Mouse (Mus musculus) heart, embryonic 16.5 days (tissue): ENCODE measurements at regions not wholly inside any gene's neighbourhood (a gene's known extent, or its start where the extent isn't known, plus 50 kb on each side); places are given as distances from the start of the nearest gene placed in this dataset.

Source experiments
- ATAC-seq: fragments of 200-750 bp; cut with Nextera tagmentation; replicated peaks from 2 replicates; pipeline ENCODE4 v1.8.0; 2017; ENCODE audit warnings: moderate number of reproducible peaks; ENCODE audit not compliant: insufficient read depth, low FRiP score; ENCODE audit errors: extremely low read depth
- H3K27ac ChIP-seq: fragments of 300-500 bp; sonication (generic); 2 replicates; pipeline ENCODE4 v1.5.1; 2014; ENCODE audit warnings: mild to moderate bottlenecking, low read length, control low read depth, moderate library complexity
- H3K27me3 ChIP-seq: fragments of 300-500 bp; sonication (generic); 2 replicates; pipeline ENCODE4 v1.6.1; 2014; ENCODE audit warnings: low read length, mixed read lengths; ENCODE audit not compliant: control insufficient read depth, insufficient read depth
- H3K36me3 ChIP-seq: fragments of 300-500 bp; sonication (generic); 2 replicates; pipeline ENCODE4 v1.6.1; 2014; ENCODE audit not compliant: control insufficient read depth, insufficient read depth
- H3K4me1 ChIP-seq: fragments of 300-500 bp; sonication (generic); 2 replicates; pipeline ENCODE4 v1.6.1; 2014; ENCODE audit warnings: low read length, mixed read lengths; ENCODE audit not compliant: control insufficient read depth, insufficient read depth
- H3K4me2 ChIP-seq: fragments of 300-500 bp; sonication (generic); 2 replicates; pipeline ENCODE4 v1.6.1; 2014; ENCODE audit warnings: low read depth, mild to moderate bottlenecking, control low read depth, low read length
- H3K4me3 ChIP-seq: fragments of 300-500 bp; sonication (generic); 2 replicates; pipeline ENCODE4 v1.5.1; 2014; ENCODE audit warnings: mild to moderate bottlenecking, control low read depth, low read length
- H3K9ac ChIP-seq: fragments of 300-500 bp; sonication (generic); 2 replicates; pipeline ENCODE4 v1.6.1; 2014; ENCODE audit warnings: low read length, control low read depth
- H3K9me3 ChIP-seq: fragments of 300-500 bp; sonication (generic); replicated peaks from 2 replicates; pipeline ENCODE4 v1.6.1; 2016; ENCODE audit warnings: low read length; ENCODE audit not compliant: control insufficient read depth
- WGBS: fragments of 180-500 bp; shearing (Covaris S2); extraction: QIAGEN DNeasy Blood & Tissue Kit; methylation state at CpG from one replicate; pipeline ENCODE4 v1.1.7; 2014; 5-methylcytosine and 5-hydroxymethylcytosine counted together

DNA sequence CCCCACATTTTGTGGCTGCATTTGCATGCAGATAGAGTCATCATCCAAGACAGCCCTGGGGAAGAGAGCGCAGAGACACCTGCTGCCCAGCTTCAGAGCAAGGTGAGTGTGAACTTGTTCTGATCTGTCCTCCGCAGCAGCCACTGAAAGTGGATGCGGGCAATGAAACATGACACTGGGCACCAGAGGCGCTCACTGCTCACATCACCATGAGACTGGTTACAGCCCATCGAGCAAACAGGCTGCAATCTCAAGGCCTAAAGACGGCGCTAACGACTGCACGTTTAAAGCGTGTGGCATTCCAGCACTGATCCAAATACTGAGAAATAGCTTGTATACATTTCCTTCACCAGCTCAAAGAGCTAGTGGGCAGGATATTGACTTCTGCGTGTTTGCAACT is 65.8 kb downstream of the Barhl2 start:
- no peak overlapping the region for H3K27ac ChIP-seq
- no peak overlapping the region for H3K4me2 ChIP-seq
- H3K9ac ChIP-seq = no peak overlapping the region
- H3K27me3 ChIP-seq = no peaks in the 10 kb centered on the region; the same call in 1 of the 2 replicates
- H3K4me1 ChIP-seq = no peaks in the 10 kb centered on the region
- WGBS = 75% methylated on average over 11 of the region's 11 CpGs
- no peak for ATAC-seq
- no peaks in the 10 kb centered on the region for H3K9me3 ChIP-seq
- H3K4me3 ChIP-seq = no peak overlapping the region
- no peaks in the 10 kb centered on the region for H3K36me3 ChIP-seq

DNA sequence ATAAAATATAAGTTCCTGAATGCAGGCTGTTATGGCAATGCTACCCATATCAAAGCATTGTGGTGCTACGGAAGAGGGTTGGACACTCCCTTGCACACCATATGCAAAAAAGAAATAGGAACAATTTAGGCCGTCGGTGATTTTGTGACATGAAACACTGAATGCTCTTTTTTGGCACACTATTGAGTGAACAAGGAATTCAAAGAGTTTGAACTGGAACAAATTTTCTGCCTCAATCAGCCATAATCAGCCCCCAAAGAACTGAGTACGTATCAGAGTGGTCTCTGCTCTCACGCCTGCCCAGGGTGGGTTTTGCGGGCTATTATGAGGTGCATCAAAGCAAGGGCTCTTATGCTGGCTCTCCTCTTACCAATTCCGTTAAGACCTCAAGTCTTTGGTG is 71.3 kb downstream of the Barhl2 start:
- Histone ChIP-seq H3K27me3 (no peaks in the 10 kb centered on the region; the same call in 1 of the 2 replicates), H3K4me2 (no peak overlapping the region), H3K9me3 (no peaks in the 10 kb centered on the region), H3K9ac (no peak overlapping the region), H3K36me3 (no peaks in the 10 kb centered on the region), H3K4me1 (no peaks in the 10 kb centered on the region), H3K27ac (no peak overlapping the region), H3K4me3 (no peak overlapping the region)
- 88% methylated on average over 7 of the region's 7 CpGs for WGBS
- no peak for ATAC-seq

DNA sequence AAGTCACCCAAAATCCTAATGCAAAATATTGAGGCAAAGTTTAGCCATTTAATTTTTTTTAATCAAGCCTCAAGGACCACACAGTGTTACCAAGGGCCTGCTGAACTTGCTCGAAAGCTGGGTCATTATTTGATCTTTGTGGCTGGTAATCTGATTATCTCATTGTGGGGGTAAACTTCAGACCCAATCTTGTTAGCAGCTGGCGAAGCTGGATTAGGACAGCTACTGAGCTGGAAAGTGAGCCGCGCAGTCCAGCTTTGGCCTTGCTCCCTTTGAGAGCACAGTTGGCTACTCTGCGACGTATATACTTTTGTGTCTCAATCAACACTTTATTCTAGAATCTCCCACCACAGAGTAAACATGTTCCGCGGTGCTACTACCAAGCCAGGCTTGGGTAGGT is 72.1 kb downstream of the Barhl2 start:
- Histone ChIP-seq H3K4me1 (no peaks in the 10 kb centered on the region), H3K36me3 (no peaks in the 10 kb centered on the region), H3K4me2 (no peak overlapping the region), H3K9me3 (no peaks in the 10 kb centered on the region), H3K27me3 (no peaks in the 10 kb centered on the region; the same call in 1 of the 2 replicates), H3K4me3 (no peak overlapping the region), H3K27ac (no peak overlapping the region), H3K9ac (no peak overlapping the region)
- no peak for ATAC-seq
- WGBS = 68% methylated on average over 8 of the region's 8 CpGs

DNA sequence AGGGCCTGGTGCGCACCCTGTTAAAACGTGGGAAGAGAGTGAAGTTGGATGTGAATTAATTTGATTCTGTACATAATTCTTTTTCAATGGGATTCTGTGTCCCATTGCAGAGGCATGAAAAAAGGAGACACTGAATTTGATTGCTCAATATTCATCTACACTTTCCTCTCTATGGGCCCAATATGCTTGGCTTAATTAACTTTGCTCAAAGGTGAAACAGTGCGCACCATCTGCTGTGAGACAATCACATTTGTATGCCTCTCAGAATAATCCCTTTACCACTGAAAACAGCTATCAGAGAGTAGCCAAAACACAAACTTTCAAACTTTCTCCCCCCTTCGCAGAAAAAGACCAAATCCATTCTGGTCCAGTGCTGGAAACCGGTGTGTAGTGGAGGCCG is 72.7 kb downstream of the Barhl2 start:
- Histone ChIP-seq H3K4me1 (no peaks in the 10 kb centered on the region), H3K27ac (no peak overlapping the region), H3K27me3 (no peaks in the 10 kb centered on the region; the same call in 1 of the 2 replicates), H3K9ac (no peak overlapping the region), H3K4me2 (no peak overlapping the region), H3K9me3 (no peaks in the 10 kb centered on the region), H3K4me3 (no peak overlapping the region), H3K36me3 (no peaks in the 10 kb centered on the region)
- no peak for ATAC-seq
- 76% methylated on average over 6 of the region's 6 CpGs for WGBS

DNA sequence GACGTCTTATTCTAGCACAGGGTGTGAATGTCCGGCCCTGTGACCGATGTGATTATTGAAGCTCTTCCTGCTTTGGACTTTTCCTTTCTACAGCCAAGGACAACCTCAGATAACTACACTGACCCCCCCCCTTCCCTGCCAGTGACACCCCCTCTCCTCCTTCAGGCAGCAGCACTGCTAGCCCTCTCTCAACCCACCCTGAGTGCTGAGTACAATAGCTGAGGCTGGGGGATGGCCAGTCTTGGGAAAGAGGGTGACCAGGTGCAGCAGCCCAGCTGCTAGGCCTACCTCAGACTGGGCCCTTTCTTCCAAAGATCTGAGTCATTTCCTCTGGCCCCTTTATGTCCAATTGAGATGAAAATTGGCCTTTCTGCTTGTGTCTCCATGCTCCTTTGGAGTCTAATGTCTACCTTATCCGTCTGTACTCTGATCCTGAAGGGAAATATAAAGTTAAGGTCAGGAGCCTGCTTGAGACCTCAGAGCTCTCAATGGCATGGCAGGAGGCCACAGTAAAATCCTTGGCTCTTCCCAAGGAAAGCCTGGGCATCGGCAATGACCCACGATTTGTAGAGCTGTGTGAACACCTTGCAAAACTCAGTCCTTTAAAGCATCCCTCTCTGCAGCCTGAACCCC is 73.7 kb downstream of the Barhl2 start:
- Histone ChIP-seq H3K4me1 (no peaks in the 10 kb centered on the region), H3K27me3 (no peaks in the 10 kb centered on the region; the same call in 1 of the 2 replicates), H3K9ac (no peak overlapping the region), H3K36me3 (no peaks in the 10 kb centered on the region), H3K4me3 (no peak overlapping the region), H3K4me2 (no peak overlapping the region), H3K27ac (no peak overlapping the region), H3K9me3 (no peaks in the 10 kb centered on the region)
- no peak for ATAC-seq
- WGBS = 61% methylated on average over 6 of the region's 6 CpGs

DNA sequence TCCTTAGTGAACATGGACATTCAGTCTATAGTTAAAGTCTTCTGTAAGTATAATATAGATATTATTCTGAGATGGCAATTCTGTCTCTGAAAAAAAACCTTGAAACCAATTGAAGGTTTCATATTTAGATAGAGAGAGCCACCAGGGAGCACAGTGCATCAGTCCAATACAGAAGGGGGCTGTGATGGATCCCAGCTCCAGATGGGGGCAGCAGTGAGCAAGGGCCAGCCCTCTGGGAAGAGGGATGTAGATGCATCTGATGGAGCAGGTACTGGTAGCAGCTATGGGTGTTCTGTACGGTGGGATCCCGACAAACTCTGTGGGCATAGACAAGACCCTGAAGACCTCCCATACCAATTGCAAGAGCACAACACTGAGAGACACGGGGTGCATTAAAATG is 76.0 kb downstream of the Barhl2 start:
- WGBS = 73% methylated on average over 3 of the region's 3 CpGs
- H3K4me3 ChIP-seq = no peak overlapping the region
- H3K9me3 ChIP-seq = no peaks in the 10 kb centered on the region
- no peaks in the 10 kb centered on the region for H3K36me3 ChIP-seq
- H3K4me2 ChIP-seq = no peak overlapping the region
- no peak overlapping the region for H3K9ac ChIP-seq
- no peaks in the 10 kb centered on the region for H3K27me3 ChIP-seq
- H3K27ac ChIP-seq = no peak overlapping the region
- no peaks in the 10 kb centered on the region for H3K4me1 ChIP-seq
- no peak for ATAC-seq

DNA sequence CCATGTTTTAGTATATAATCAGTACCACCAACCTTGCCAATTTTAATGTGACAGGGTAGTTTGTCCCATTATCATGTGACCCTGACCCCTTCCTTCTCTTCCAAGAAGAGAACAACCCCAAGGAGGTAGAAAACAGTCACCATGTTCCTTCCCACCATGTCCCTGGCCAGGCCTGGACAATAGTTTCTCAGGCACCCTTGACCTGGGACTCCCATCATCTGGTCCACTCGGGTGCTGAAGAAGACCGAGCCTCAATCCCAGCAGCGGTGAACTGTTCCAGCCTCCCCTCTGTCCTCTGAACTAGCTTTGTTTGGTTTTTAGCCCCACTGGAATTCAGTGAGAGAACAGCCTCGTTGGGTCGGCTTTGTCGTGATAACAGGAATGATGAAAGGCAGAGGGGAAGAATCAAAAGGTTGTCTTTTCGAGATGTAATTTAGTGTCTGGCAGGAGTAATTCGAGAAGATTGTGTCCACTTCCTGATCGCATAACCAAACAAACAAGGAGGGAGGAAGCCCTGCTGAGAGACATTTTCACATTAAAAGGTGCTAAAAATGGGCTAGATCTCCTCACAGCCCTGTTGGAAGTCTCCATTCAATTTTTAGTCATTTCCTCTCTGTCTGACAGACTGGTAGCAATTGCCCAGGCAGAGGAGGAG is 77.2 kb downstream of the Barhl2 start:
- Histone ChIP-seq H3K4me3 (no peak overlapping the region), H3K27me3 (no peaks in the 10 kb centered on the region), H3K9ac (no peak overlapping the region), H3K4me2 (no peak overlapping the region), H3K36me3 (no peaks in the 10 kb centered on the region), H3K4me1 (no peaks in the 10 kb centered on the region), H3K9me3 (no peaks in the 10 kb centered on the region), H3K27ac (no peak overlapping the region)
- ATAC-seq = no peak
- 11% methylated on average over 9 of the region's 9 CpGs for WGBS

DNA sequence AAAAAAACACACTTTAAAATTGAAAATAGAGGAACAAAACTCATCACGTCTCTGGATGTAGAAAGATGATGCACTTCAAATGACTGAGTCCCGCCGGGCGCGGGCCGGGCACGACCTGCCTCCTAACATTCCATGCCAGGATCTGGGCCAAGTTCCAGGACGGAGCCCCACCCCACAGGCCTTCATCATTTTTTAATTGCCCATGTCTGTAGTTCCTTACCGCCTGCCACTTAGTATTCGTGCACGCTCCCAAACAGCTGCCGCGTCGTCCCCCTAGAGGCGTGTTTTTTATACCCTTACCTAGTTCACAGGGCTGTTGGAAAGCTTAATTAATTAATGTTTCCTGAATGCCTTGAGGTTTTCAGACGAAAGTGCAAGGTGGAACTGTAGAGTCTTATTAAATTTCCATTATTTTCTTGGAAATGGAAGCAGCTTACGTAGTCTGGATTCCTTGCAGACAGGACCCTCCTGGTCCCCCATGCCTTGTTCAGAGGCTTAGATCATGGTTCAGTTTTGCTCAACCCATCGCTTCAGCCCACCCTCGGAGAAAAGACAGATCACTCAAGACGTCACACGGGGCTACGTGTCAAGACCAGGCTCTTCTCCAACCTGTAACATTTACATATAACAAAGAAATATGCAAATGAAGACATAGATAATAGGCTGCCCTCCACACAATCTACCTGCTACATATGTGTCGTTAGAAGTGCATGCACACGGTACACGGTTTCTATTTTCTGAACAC is 81.0 kb downstream of the Barhl2 start:
- Histone ChIP-seq H3K4me3 (no peak overlapping the region), H3K9ac (no peak overlapping the region), H3K36me3 (no peaks in the 10 kb centered on the region), H3K27me3 (no peaks in the 10 kb centered on the region), H3K4me2 (no peak overlapping the region), H3K27ac (no peak overlapping the region), H3K4me1 (no peaks in the 10 kb centered on the region), H3K9me3 (peaks cover 7% of the 10 kb centered on the region; the same call in 1 of the 2 replicates)
- ATAC-seq = no peak
- 84% methylated on average over 25 of the region's 25 CpGs for WGBS

DNA sequence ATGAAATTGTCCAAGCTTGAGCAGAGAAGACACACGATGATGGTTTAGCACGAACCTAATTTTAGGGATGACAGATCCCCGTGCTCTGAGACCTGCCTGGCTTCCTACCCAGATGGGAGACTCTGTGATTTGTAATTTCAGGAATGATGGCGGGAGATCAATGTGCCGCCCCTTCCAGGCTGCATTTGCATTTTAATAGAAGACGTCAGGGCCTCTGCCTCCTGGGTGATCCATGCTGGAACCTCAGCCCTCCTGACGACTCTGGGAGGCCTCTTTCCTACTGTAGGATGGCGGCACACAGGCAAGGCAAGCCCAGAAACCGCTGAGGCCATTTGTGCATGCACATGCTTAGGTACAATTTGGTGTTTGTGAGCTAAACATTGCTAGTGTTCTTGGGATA is 90.1 kb downstream of the Barhl2 start:
- H3K27me3 ChIP-seq = no peaks in the 10 kb centered on the region
- no peaks in the 10 kb centered on the region for H3K4me1 ChIP-seq
- H3K4me3 ChIP-seq = no peak overlapping the region
- no peak overlapping the region for H3K9ac ChIP-seq
- H3K27ac ChIP-seq = no peak overlapping the region
- H3K36me3 ChIP-seq = no peaks in the 10 kb centered on the region
- H3K4me2 ChIP-seq = no peak overlapping the region
- no peaks in the 10 kb centered on the region for H3K9me3 ChIP-seq
- 42% methylated on average over 9 of the region's 9 CpGs for WGBS
- ATAC-seq = no peak
